Mouse (Mus musculus): ENCODE results near the gene Gm48551.

Gene Gm48551

DNA sequence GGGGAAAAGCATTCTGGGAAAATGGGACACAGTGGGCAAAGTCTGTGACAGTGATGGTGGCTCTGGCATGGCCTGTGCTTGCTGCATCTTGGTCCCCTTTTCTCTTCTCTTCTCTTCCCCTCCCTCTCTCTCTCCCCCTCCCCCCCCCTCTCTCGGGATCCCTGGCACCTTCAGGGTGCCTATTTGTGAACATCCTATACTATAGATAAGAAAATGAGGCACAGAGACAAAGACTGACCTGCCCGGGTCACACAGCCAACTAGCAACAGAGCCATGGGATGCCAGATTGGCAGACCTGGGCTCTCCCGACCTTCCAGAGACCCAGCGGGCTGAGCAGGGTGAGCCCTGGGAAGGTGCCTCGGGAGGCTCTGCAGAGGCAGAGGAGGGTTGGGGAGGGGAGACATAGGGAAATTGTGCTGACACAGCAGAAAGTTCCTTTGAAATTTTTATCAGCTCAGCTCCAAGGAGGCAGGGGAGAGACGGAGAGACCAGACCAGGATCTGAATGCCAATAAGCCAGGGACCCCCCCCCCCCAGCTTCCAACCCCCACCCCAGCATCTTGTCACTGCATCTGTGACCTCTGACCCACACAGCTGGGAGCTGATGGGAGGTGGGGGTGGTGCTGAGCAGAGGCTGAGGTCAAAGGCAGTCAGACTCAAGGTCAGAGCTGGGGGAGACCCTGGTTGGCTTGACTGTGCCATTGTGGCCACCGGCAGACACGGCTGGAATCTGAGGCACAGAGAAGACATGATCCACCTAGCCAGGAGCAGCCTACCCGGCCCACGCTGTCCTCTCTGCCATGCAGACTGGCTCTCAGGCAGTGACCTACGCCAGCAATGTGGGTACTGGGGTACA lies 34.2 kb downstream of the Gm48551 start:
- DNase-seq, result no peak

GRCm38 (mm10) chr10:81419111-81419928 lies 35.1 kb downstream of the Gm48551 start:
- peak; percentile 47 for DNase-seq

DNA sequence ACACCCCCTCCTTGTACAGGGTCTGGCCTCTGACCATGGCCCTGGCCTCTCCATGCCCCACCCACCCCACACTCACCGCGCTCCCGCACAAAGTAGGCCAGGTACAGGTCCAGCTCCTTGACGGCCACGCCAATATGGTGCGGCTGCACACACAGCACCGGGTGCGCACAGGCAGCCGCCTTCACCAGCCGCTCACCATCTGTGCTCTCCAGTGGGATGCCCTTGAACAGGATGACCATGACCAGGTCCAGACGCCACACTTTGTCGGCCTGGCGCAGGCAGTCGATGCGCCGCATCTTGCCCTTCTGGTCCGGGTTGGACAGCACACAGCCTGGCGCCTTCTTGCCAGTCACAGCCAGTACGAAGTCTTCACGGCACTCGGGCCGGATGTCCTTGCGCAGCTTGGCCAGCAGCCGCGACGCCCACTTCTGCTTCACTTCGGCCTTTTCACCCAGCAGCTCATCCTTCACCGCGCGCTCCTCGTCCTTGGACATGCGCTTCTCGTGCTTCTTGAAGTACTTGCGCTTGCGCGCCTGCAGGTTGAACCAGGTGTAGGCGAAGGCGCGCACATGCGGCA lies 36.0 kb downstream of the Gm48551 start:
- peak; percentile 75 for DNase-seq

- peak; percentile 45 for DNase-seq
These were observed 37.0 kb downstream of the Gm48551 start for GRCm38 (mm10) chr10:81421041-81421796.

- no peak for DNase-seq
These were observed 37.5 kb downstream of the Gm48551 start for GRCm38 (mm10) chr10:81421797-81422100.

- peak; percentile 63 for DNase-seq
These were observed 37.9 kb downstream of the Gm48551 start for GRCm38 (mm10) chr10:81422191-81422590.

- DNase-seq, result peak; percentile 42
These were observed 38.5 kb downstream of the Gm48551 start for GRCm38 (mm10) chr10:81422661-81423217.

GRCm38 (mm10) chr10:81423476-81424245 lies 39.4 kb downstream of the Gm48551 start:
- peak; percentile 70 for DNase-seq

DNA sequence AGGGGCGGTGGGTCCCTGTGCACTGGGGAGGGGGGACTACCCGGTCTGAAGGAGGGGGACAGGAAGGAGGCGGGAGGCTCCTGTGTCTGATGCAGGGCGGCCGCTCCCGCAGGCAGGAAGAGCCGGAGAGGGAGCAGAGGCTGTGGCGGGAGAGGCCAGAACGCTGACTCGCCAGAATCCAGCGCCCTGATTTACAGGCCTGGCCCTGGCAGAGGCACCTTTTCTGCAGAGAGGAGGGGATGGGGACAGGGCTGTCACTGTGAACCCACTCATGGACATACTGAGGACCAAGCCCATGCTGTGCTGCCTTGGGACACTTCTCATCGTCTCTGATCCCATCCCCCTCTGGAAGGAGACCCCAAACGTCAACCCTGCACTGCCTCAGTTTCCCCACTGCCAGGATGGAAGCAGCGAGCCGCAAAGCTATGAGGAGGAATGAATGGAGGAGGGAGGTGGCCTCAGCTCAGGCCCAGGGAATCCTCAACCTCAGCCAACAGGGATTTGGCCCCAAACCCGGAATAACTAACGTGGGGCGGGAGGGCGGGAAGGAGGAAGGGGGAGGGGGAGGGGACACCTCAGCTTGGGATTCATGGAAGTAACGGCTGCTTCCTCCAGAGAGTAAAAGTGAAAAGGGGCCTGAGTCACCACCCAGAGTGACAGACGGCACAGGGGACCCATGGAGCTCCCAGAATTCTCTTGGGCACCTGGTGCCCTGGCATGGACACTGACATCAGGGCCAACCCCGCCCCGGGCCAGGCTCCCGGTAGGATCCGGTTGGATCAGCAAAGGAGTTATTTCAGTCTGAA lies 40.2 kb downstream of the Gm48551 start:
- DNase-seq, result peak; percentile 92

DNA sequence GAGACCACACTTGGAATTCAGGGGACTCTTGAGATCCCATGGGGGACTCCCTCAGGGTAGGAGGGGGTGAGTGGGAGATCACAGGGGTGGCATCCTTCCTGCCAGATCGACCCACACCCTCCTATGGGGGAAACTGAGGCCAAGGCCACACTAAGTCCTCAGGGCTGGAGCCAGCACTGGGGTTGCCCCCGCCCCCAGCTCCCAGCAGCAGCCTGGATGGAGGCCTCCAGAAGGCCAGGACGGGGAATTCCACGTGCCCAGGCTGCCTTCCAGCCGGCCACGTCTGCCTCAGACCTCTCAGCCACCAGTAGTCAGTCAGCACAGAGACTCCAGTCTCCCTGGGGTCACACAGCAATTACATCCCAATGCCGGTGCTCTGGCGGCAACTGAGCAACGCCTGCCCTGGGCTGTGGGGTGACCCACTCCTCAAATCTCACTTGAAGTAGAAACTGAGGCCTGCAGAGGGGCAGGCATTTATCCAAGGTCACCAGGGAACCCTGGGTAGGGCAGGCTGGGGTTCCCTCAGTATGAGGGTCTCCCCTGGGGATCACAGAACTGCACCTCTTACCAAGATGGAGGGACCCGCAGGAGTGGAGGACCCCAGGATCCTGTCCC lies 41.1 kb downstream of the Gm48551 start:
- peak; percentile 77 for DNase-seq

DNA sequence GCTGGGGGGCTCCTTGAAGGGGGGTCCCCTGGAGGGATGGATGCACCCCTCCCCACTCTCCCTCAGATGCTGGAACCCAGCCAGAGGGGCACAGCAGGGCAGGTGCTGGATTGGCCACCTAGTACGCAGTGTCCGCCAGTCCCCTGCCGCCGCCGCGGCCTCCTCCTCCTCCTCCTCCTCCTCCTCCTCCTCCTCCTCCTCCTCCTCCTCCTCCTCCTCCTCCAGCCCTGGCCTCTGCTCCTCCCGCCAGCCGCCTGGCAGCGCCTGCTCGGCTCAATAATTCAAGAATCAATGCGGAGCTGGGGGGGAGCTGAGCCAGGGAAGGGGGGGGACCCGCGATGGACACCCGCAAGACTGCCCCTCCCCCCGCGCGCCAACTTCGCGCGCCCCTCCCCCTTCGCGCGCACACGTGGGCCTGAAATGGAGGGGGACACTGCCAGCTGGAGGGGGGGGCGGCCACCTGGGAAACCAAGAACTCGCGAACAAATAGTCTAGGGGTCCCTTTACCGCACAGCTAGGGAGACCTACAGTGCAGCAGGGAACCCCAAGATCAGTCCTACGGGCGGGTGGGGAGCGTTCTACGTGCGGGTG lies 41.9 kb downstream of the Gm48551 start:
- peak; percentile 65 for DNase-seq

- DNase-seq, result peak; percentile 77
These were observed 42.6 kb downstream of the Gm48551 start for GRCm38 (mm10) chr10:81426897-81427296.

DNA sequence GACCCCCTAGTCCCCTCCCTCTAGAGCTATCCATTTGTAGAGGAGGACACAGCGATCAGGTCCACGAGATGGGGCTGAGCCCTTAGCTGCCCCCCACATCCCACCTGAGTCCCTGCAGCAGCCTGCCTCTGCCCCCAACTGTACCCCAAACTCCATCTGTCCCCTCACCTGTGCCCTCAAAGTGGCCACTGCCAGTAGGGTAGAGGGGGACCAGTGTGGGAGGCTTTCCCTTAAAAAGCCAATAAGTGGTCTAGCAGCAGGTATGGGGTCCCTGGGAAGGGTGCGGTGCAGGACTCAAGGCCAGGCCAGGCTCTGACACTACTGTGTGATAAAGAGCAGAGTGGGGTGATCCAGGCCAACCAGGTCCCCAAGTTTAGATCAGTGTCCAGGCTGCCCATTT lies 43.1 kb downstream of the Gm48551 start:
- peak; percentile 61 for DNase-seq

DNA sequence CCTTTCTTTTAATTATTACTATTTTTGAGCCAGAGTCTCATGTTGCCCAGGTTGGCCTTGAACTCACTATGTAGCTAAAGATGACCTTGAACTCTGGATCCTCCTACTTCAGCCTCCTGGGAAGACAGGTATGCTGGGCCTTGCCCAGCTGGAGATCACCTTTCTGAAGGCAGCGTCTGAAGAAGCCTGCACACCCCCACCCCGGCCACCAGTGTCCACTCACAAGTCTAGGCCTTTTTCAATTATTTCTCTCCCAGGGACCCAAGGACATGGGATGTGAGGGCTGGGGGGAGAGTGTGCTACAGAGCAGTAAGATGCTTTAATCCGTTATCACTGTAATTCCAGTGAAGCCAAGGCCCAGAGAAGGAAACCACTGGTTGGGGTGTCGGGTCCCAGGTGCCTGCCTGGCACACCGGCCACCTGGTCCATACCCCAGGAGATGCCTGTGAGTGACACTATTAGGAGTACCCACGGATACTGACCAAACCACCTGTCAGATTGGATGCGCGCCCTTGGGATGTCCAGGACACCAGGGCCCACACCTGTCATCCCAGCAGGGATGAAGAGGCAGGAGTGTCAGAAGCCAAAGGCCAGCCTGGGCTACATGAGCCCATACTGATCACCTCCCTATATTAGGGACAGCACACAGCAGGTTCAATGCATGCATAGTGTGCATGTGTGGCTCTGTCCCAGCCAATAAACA lies 43.7 kb downstream of the Gm48551 start:
- DNase-seq, result peak; percentile 84

DNA sequence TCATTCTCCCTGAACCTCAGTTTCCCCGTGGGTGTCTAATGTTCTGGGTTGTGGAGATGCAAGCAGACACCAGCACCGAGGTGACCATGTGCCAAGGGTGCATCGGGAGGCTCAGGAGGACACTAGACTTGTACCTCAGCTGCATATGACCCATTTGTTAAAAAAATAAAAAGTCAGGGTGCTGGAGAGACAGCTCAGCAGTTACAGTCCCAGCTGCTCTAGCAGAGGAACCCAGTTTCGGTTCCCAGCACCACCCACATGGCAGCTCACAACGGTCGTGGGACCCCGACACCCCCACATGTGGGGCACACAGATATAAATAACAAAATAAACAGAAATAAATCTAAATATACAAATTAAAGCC lies 44.2 kb downstream of the Gm48551 start:
- DNase-seq, result no peak

DNA sequence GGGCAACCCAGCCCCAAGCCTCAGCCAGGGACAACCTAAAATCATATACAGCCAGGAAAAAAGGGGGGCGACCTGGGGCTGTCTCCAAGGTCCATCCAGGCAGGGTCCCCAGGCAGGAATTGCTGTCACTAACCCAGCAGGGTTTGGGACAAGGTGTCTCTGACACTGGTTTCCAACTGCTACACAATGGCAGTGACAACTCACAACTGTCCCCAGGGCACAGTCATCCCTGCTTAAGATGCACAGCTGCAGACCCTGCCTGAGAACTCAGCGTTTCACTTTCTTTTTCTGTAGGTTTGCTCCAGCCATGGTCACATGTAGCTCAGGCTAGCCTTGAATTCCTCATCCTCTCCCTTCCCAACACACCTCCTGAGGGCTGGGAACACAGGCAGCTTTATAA lies 44.8 kb downstream of the Gm48551 start:
- DNase-seq, result peak; percentile 68

DNA sequence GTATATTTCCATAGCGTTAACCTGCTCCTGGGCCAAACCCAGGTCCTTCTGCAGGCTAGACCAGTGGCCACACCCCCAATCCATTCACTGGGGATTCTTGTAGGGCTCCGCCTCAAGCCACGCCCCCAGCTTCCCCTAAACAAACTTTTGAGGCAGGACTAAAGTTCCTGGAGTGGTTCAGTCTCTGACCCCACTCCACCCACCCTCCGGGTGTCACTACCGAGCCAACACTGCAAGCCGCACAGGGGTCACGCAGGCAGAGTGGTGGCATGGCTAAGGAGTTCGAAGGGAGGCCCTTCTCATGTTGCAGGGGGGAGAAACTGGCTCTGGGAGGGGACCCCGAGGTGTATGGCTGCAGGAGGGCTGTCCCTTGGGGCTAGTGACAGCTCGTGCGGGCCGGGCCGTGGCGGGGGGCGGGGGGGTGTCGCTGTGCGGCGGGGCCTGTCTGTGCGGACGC lies 45.4 kb downstream of the Gm48551 start:
- peak; percentile 86 for DNase-seq

- DNase-seq, result peak; percentile 86
These were observed 46.0 kb downstream of the Gm48551 start for GRCm38 (mm10) chr10:81430141-81430830.
